Mouse (Mus musculus) B cell, adult 2 months (primary cell): ENCODE data around the gene Tipin.
"Not testable (repeated sequence)": the region's sequence is repeated elsewhere in the genome, so short reads cannot be mapped to it uniquely, and the experiment has no call there.

ENCODE experiments used
- DNase-seq, 2 experiments: peaks; one replicate each; pipeline ENCODE4 v3.0.0; 2022

Gene Tipin

DNA sequence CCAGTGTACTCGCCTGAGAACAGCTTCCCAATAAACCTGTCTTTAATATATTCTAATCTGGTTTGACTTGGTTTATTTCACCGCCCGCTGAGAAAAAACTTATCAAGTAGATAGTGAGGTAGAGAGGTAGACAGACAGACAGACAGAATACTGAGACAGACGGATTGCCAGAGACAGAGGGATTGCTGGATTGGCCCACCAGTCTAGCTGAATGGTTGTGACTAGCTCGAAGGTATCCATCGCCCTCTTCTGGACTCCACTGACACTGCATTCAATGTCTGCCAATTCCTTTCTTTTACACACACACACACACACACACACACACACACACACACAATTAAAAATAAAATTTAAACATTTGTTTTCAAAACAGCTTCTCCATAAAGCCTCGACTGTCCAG, 8.8 kb upstream of the Tipin start:
- peak; percentile 60 to 66 for DNase-seq

DNA sequence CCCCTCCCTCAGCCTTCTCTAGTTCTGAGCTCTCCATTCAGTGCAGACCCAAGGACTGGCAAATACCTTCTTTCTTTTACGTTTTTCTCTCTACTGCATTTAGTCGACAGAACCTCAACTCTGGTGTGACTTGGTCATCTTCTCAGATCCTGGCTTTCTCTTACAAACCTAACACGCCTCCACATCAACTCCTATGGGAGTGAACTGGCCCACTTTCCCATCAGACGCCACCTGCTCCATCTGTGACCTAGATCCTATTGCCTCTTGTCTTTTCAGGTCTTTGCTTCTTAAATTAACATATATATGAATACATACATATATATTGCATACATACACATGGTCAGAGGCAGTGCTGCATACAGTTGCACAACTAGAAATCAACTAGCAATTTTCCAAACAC, 7.6 kb upstream of the Tipin start:
- DNase-seq, result no peak

GRCm38 (mm10) chr9:64274291-64274690, 7.1 kb upstream of the Tipin start:
- DNase-seq, result no peak

GRCm38 (mm10) chr9:64274919-64275318, 6.5 kb upstream of the Tipin start:
- DNase-seq, result peak; percentile 39 to 42

DNA sequence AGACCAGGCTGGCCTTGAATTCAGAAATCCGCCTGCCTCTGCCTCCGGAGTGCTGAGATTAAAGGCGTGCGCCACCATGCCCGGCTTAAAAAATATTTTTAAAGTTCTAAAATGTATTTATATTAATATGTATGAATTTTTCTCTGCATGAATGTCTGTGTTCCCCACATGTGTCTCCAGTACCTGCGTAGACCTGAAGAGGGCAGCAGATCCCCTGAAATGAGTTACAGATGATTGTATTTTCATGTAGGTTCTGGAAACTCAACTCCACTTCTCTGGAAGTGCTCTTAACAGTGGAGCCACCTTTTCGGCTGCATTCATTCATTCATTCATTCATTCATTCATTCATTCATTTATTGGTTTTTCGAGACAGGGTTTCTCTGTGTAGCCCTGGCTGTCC, 3.7 kb upstream of the Tipin start:
- peak; percentile 85 to 87 for DNase-seq

DNA sequence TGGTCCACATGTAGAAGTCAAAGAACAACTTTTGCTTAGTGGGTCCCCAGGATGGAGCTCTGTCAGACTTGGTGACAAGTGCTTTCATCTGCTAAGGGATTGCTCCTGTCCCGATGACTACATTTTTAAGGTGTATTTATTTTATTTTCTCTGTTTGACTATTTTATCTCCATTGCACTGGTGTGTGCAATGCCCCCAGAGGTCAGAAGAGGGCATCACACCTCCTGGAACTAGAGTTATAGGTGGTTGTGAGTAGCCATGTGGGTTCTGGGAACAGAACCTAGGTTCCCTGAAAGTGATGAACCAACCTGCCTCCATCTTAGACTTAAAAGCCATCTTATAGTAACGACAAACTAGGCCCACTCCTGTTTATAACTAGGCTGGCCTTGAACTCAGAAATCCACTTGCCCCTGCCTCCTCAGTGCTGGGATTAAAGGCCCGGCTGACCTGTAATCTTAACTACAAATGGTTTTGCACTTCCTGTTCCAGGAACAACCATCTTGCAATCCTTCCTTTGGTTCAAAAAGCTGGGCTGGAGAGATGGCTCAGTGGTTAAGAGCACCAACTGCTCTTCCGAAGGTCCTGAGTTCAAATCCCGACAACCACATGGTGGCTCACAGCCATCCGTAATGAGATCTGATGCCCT, 2.6 kb upstream of the Tipin start:
- DNase-seq, result peak; percentile 23 to 29

- no peak for DNase-seq
These were observed 399 bp downstream of the Tipin start for GRCm38 (mm10) chr9:64281781-64282178.

- no peak for DNase-seq
These were observed 1.1 kb downstream of the Tipin start for GRCm38 (mm10) chr9:64282404-64282987.

GRCm38 (mm10) chr9:64303086-64303485, 21.7 kb downstream of the Tipin start:
- not testable (repeated sequence) for DNase-seq

DNA sequence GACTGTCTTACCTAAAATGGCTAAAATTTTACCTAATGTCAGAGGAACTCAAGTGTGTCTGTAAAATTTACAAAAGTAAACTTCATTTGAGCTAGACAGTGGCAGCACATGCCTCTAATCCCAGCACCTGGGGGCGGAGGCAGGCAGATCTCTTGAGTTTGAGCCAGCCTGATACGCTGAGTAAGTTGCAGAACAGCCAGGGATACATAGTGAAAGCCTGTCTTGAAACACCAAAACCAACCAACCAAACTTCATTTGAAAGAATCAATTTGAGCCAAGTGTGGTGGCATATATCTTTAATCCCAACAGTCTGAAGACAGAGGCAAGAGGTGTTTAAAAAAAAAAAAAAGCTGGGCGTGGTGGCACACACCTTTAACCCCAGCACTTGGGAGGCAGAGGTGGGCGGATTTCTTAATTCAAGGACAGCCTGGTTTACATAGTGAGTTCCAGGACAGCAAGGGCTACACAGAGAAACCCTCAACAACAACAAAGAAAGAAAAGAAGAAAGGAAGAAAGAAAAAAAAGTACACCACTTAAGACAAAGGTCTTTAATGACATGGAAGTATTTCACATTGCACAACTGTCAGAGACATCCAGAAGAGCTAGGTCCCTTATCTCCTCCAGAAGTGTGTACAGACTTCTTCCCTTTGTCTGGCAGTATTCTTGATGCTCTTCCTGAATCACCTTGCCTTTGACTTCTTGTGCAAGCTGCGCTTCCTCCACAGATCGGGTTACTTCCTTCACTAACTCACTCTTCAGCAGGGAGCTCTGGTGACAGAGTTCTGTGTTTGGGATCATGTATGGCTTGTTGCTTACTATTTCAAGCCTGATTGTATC, 25.3 kb downstream of the Tipin start:
- no peak for DNase-seq

GRCm38 (mm10) chr9:64310996-64311785, 29.8 kb downstream of the Tipin start:
- no peak for DNase-seq

DNA sequence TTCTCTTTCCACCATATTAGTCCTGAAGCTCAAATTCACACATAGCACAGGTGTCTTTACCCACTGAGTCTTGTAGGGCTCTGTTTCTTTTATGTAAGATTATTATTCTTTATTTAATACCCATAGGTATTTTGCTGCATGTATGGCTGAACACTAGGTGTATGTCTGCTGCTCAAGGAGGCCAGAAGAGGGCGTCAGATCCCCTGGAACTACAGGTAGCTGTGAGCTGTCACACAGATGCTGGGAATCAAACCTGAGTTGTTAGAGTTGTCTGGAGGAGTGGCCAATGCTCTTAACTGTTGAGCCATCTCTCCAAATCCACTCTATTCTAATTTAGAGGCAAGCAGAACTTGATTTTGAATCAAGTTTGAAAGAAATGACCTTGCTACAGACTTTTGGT, 30.7 kb downstream of the Tipin start:
- peak in 1 of 2 experiments; percentile 7 for DNase-seq

GRCm38 (mm10) chr9:64314696-64315095, 33.3 kb downstream of the Tipin start:
- no peak for DNase-seq

- DNase-seq, result no peak
These were observed 35.6 kb downstream of the Tipin start for GRCm38 (mm10) chr9:64316986-64317385.

DNA sequence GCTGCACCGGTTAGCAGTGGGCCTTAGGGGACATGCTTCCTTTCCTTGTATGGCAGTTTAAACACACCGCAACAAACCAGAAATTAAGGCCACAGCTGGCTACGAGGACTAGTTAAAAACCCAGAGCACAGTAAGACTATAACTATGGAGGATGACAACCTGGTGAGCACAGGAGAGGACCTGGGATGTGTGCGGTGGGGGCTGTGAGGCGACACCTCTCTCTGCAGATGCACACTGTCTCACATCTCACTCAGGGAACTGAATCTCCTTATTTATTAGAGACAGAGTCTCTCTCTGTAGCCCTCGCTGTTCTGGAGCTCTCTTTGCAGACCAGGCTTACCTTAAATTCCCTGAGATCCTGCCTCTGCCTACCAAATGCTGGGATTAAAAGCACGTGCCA, 42.6 kb downstream of the Tipin start:
- no peak for DNase-seq

- DNase-seq, result no peak
These were observed 54.4 kb downstream of the Tipin start for GRCm38 (mm10) chr9:64335825-64336224.

GRCm38 (mm10) chr9:64339361-64339760, 58.0 kb downstream of the Tipin start:
- DNase-seq, result no peak

GRCm38 (mm10) chr9:64340351-64341253, 59.2 kb downstream of the Tipin start:
- DNase-seq, result peak; percentile 77 to 79

GRCm38 (mm10) chr9:64341254-64341566, 59.8 kb downstream of the Tipin start, which contains the start of gene Dis3l:
TSS of gene Dis3l (minus strand) at chr9:64341288.
- DNase-seq, result no peak

DNA sequence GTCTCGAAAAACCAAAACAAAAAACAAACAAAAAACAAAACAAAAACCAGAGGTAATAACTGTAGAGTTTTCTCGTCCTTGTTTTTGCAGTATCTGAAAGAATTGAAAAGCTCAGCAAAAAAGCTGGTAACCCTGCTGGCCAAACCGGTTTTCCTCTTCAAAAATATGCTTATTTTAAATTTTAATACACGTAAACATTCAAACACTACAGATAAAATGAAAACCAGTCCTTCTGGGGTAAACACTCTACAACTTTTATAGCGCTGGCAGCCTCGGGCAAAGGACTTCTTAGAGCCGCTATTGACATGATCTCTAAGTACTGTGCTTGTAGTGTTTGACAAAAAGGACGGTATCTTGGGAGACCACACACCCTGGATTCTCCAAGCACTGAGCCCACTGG, 60.3 kb downstream of the Tipin start:
- DNase-seq, result no peak

DNA sequence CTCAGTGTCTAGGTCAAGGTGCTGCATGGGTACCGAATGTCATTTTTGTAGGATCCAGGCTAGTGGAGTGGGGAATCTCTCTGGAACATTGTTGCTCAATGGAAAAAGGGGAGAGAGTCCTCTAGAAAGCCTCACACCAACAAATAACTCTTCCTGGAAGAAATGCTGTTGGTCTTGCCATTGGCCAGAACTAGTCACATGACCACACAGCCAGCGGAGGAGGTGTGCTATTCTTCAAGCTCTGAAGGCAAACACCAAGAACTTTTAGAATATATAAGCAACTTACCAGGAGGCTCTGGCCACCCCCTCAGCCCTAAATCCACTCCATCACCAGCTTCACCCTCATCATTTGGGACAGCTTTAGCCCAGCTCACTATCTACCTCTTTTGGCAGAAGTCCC, 62.3 kb downstream of the Tipin start:
- DNase-seq, result no peak

GRCm38 (mm10) chr9:64345931-64346330, 64.5 kb downstream of the Tipin start:
- DNase-seq, result no peak
